8 mouse cellular contexts compared by ENCODE assay signal in the genomic region with DNA sequence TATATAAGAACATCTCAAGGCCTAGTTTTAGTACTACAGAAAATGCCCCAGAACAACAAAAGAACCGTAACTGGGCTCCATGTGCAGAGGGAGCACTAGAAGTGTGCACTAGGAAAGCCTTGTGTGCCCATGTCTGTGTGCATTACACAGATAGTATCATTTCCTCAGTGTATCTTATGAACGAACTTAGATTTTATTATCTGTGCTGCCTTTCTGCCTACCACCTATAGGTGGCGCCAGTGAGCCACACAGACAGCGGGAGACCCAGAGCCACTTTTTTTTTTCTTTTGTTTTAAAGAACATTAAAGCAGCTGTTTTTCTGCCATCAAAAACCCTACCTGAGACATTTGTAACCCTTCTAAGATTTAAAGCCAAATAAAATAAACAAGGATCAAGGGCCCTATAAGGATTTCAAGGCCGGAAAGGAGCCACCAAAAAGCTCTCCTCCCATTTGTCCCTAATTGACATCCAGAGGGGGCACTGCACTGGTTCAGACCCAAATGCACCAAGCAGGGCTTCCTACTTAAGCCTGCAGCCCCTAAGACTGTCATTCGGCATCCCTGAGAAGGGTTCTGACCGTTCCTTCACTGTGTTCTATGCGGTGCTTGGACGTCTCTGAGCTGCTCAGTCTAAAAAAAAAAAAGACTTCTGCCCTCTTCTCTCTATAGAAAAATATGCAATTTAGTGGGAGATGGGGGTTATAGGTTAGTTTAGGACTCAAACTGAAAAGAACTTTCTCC.
DNase-seq lines count a peak whose midpoint lies in the region; ATAC-seq and TF ChIP-seq lines count a peak whose summit lies in the region.
"Had no signal": no experiment of that assay in that cellular context is flagged by ENCODE, and none has a peak within 500 bp of the region (broad histone marks: within the 10 kb centered on the region; RNA-seq: fewer than 3 reads in every experiment).

No protein-coding gene starts in this region.

- H3K4me3 ChIP-seq in ES-Bruce4 (ENCODE audit: low read depth, low read length) = no peak overlapping the region
- 0 out of 2 replicates have a peak overlapping the region, but pooled peaks have one; percentile 11 for H3K4me3 ChIP-seq in kidney, embryonic 15.5 days (replicated peaks)
- no peak overlapping the region for H3K4me3 ChIP-seq in liver, embryonic 16.5 days (ENCODE audit: low read depth, low read length)

- WGBS in kidney, embryonic 15.5 days = 15% methylated on average over 9 of the region's 9 CpGs
- WGBS in liver, embryonic 16.5 days (ENCODE audit: insufficient replicate concordance) = 7% methylated on average over 9 of the region's 9 CpGs

- H3K9me3 ChIP-seq in ES-Bruce4 (replicated peaks; ENCODE audit: control insufficient read depth, insufficient read depth, low read length, poor library complexity, severe bottlenecking) = no peaks in the 10 kb centered on the region
- H3K9me3 ChIP-seq in kidney, embryonic 15.5 days (replicated peaks) = no peaks in the 10 kb centered on the region
- no peaks in the 10 kb centered on the region for H3K9me3 ChIP-seq in liver, embryonic 16.5 days (replicated peaks; ENCODE audit: control insufficient read depth, low read length)

- TF ChIP-seq POLR2A in ES-Bruce4 (IDR thresholded peaks at IDR 0.05; ENCODE audit: insufficient read depth, low read length) = no peak

- ATAC-seq in kidney, embryonic 15.5 days (replicated peaks; ENCODE audit: low FRiP score) = no peak
- no peak for ATAC-seq in liver, embryonic 16.5 days (ENCODE audit: low read depth)
- ATAC-seq in neutrophil, adult 5-6 weeks (ENCODE audit: extremely low read depth, insufficient number of reproducible peaks, low FRiP score, poor library complexity, severe bottlenecking) = peak; percentile 56; the same call in 1 of the 2 replicates

- peak; percentile 57 for DNase-seq in 416B (ENCODE audit: low read depth)
- peak; percentile 22 for DNase-seq in cerebellum, adult 9-11 months
- peak; percentile 55 to 70 for DNase-seq in heart, adult 18-20 months

- TF ChIP-seq CTCF in ES-Bruce4 (IDR thresholded peaks at IDR 0.05; ENCODE audit: low read depth, low read length) = peak; percentile 76

- no peak overlapping the region for H3K27ac ChIP-seq in ES-Bruce4 (ENCODE audit: insufficient read depth, low read length)
- H3K27ac ChIP-seq in kidney, embryonic 15.5 days = peak overlapping the region; percentile 58
- no peak overlapping the region for H3K27ac ChIP-seq in liver, embryonic 16.5 days (ENCODE audit: low read length)
- H3K27ac ChIP-seq: macrophage had no signal

- no peaks in the 10 kb centered on the region for H3K36me3 ChIP-seq in ES-Bruce4 (ENCODE audit: control insufficient read depth, insufficient read depth, low read length, poor library complexity, severe bottlenecking)
- no peaks in the 10 kb centered on the region for H3K36me3 ChIP-seq in kidney, embryonic 15.5 days
- H3K36me3 ChIP-seq in liver, embryonic 16.5 days (ENCODE audit: control insufficient read depth, insufficient read depth) = no peaks in the 10 kb centered on the region

- H3K27me3 ChIP-seq in ES-Bruce4 (ENCODE audit: control insufficient read depth, insufficient read depth, low read length, poor library complexity, severe bottlenecking) = no peaks in the 10 kb centered on the region
- no peaks in the 10 kb centered on the region for H3K27me3 ChIP-seq in kidney, embryonic 15.5 days
- H3K27me3 ChIP-seq in liver, embryonic 16.5 days (ENCODE audit: control insufficient read depth, insufficient read depth, low read depth, low read length) = no peaks in the 10 kb centered on the region

- H3K4me2 ChIP-seq in kidney, embryonic 15.5 days = peak overlapping the region; percentile 39
- peak overlapping the region; percentile 24; the same call in 1 of the 2 replicates for H3K4me2 ChIP-seq in liver, embryonic 16.5 days (ENCODE audit: low read depth, low read length)

- no peak overlapping the region for H3K9ac ChIP-seq in ES-Bruce4 (ENCODE audit: low read depth, poor library complexity, severe bottlenecking)
- no peak overlapping the region for H3K9ac ChIP-seq in kidney, embryonic 15.5 days
- H3K9ac ChIP-seq in liver, embryonic 16.5 days (ENCODE audit: low read depth, low read length) = no peak overlapping the region

- no peaks in the 10 kb centered on the region for H3K4me1 ChIP-seq in ES-Bruce4 (ENCODE audit: control insufficient read depth, insufficient read depth, low read length)
- H3K4me1 ChIP-seq in kidney, embryonic 15.5 days = peaks cover 14% of the 10 kb centered on the region; the same call in 1 of the 2 replicates
- H3K4me1 ChIP-seq in liver, embryonic 16.5 days (ENCODE audit: control insufficient read depth, low read depth, low read length) = no peaks in the 10 kb centered on the region; the same call in 1 of the 2 replicates

- no peak for TF ChIP-seq EP300 in ES-Bruce4 (IDR thresholded peaks at IDR 0.05; ENCODE audit: insufficient read depth, low read depth, low read length)
